Mouse (Mus musculus) cerebellum, adult 11 months (tissue): ENCODE data around the gene Adcy2.

Source experiments
- DNase-seq: peaks from one replicate; pipeline ENCODE4 v3.0.0; 2022

The Adcy2 gene

DNA sequence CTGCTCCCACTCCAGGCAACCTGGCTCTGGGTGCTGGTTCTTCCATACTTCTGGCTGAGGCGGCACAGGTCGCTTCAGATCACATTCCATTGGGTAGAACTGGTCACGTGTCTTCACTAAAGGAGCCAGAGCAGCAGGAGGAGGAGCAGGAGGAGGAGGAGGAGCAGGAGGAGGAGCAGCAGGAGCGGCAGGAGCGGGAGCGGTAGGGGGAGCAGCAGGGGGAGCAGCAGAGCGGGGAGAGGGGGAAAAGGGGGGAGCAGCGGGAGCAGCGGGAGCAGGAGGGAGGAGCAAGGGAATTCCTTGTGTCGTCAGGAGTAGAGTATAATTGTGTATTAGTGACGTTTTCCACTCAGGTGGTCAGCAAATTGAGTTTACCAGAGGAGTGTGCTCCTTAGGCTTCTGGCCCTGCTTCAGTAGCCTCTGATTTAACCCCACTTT lies 393.6 kb downstream of the Adcy2 start:
- DNase-seq = no peak

GRCm38 (mm10) chr13:68603085-68603484 lies 396.3 kb downstream of the Adcy2 start:
- no peak for DNase-seq

DNA sequence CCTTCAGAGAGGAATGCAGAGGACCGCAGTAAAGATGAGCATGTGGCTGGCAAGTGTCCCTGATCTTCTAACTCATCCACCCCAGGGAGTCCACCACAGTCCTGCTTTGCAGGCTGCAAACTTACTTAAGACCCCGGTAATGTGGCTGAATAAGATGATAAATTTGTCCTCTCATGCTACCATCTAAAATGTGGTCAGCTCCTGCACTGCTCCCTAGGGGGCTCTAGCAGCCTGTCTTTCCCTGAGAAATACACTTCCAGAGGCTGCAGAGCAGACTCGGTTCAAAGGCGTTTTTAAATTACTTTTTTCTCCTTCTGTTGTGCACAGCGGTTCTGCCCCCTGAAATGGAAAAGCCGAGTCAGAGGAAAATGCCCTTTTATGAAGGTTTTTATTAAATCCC lies 398.2 kb downstream of the Adcy2 start:
- DNase-seq = no peak

GRCm38 (mm10) chr13:68598953-68599352 lies 400.4 kb downstream of the Adcy2 start:
- no peak for DNase-seq

DNA sequence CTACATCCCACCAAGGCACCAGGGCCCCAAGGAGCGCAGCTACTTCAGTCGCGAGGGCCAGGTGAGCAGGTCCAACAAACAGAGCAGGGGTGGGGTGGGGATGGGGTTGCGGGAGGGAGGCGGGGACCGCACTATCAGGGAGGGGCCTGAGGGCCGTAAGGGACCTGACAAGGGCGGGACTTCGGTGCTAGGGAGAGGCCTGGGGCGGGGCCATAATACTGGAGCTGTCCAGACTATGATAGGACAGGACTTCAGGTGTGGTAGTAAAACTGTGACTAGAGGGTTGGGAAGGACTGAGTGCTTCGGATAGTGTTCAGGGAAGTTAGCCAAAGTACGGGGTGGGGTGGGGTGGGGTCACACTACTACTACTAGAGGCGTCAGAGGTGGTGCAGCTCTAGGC lies 401.7 kb downstream of the Adcy2 start:
- DNase-seq = no peak

DNA sequence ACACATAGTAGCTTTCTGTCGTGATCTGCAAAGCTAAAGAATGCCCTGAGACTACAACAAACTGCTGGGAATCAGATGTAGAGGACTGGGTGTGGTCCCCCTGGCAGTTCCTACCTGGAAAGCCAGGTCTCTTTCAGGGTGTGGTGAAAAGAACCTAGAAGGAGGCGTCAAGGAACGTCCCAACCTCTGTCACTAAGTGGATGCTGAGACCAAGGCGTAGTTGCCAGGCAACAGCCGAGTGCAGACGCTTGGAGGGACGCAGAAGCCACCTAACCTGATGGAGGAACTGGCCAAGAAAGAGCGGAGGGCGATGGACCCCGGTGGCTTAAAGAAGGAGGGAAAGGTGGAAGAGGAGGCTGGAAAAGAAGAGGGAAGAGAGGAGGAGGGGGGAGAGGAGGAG lies 402.1 kb downstream of the Adcy2 start, which contains the start of gene 1700001L19Rik:
Gene 1700001L19Rik, plus strand, starts transcription at position 223 of the 400 bp plus-strand sequence.
- no peak for DNase-seq

DNA sequence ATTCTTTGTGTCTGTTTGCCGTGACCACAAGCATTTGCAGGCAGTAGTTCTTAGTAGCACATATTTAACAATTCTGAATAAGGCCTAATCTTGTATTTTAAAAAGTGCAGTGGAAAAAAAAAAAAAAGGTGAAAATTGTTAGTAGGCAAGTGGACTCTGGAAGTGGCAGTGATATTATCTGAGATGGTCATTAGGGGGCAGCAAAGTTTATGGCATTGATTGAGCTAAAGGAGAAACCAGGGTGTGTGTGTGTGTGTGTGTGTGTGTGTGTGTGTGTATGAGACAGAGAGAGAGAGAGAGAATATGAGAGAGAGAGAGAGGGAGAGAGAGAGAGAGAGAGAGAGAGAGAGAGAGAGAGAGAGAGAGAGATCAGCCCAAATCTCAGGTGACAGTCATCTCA lies 405.5 kb downstream of the Adcy2 start:
- DNase-seq = no peak

GRCm38 (mm10) chr13:68588352-68588751 lies 411.0 kb downstream of the Adcy2 start:
- no peak for DNase-seq

GRCm38 (mm10) chr13:68585441-68585840 lies 413.9 kb downstream of the Adcy2 start:
- no peak for DNase-seq

- DNase-seq = no peak
These were observed 415.4 kb downstream of the Adcy2 start for GRCm38 (mm10) chr13:68583961-68584360.

DNA sequence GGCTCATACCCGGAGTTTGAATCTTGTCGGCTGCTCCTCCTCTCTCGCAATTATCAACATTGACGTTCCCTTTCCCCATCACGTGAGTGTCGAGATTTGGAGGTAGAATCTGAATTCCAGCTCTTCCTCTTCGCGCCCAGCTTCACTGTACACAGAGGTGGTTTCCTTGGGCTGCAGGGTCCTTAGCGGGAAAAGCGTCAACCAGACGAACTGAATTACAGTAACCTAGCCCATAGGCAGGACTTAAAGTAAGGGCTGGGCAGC lies 416.9 kb downstream of the Adcy2 start:
- DNase-seq = peak; percentile 15

DNA sequence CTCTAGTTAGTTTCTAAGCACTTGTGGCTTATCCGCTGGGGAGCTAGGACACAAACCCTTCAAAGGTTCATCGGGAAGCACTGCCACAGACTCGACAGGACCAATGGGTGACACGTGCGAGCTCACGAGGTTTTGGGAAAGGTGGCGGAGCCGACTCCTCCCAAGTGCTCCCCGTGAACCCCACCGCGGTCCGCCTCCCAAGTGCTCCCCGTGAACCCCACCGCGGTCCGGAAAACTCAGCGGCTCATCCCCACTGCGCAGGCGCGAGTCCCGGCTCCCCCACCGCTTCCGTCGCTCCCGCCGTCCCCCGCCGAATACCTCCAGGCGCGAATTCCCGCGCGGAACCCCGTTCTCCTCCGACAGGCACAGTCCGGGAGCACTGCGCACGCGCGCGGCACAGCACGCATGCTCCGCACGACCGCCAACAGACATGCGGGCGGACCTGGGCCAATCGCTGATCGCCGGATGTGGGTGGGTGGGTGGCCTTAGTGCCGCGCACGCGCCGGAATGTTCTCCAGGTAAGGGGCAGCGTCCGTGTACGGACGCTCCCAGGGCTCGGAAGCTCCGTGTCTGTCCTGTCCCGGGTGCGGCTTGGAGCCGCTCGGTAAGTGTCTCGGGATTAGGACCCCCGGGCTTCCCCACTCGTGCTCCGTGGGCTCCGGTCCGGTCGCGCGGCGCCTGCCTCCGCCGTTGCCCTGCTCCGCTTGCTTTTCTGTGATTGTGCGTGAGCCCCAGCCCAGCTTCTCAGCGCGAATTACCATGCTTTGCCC lies 417.4 kb downstream of the Adcy2 start, which contains the start of the genes Mtrr and Fastkd3:
Gene Mtrr, minus strand, starts transcription at position 403 of the 770 bp plus-strand sequence.
Gene Fastkd3, plus strand, starts transcription at position 488 of the 770 bp plus-strand sequence.
- peak; percentile 98 for DNase-seq

- no peak for DNase-seq
These were observed 418.1 kb downstream of the Adcy2 start for GRCm38 (mm10) chr13:68581086-68581740.

DNA sequence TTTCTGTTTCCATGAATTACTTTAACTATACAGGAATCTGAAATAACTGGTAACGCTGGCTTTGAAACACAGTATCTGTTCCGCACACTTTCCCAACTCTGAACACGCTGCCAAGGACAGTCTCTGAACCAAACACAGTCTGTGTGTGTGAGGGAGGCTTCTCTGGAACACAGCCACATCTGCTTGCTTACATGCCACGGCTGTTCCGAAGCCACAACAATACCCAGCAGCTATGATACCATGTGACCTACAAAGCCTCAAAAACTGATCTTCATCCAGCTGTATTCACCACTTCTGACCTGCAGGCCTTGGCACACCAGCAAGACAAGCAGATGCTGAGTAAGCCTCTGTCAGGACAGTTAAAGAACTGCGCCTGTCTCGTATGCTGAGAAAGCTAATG lies 421.4 kb downstream of the Adcy2 start:
- no peak for DNase-seq

- no peak for DNase-seq
These were observed 424.9 kb downstream of the Adcy2 start for GRCm38 (mm10) chr13:68574398-68574797.

DNA sequence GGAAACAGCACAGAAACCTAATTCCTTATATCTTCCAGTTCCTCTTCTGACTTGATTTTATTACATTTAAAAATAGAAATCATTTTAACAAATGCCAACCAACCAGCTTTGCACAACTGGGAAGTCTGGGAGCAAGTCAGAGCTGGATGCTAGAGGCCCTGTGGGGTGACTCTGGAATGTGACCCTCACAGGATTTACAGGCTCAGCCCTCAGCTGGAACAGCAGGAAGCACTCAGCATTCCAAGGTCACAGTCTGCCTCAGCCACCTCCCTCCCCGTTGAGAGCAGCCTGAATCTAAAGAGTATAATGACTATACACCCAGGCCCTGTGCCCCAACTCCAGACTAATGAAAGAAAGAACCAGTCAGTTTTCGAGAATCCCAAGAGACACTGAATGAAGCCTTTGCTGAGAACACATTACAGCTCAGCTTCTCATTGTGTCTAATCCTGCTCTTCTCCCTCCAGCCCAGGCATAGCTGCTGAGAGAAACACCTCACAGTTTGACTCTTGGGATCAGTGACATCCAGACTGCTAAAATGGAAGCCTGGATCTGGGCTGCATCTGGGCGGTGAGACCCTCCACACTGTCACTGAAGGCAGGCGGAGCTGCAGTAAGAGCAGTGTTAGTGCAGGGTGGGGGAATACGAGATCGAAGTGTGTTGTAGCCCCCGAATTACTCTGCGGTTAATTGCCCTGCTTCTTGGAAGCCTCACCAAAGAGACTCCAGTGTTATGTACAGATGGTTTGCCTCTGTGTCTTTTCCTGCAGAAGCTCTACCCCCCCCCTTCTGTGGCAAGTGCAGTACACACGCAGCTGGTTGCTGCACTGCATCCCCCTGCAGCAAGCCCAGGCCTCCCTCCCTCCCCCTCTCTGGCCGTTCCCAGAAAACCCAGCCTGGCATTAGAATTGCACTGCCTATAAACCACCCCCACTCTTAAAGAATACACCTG lies 426.1 kb downstream of the Adcy2 start:
- no peak for DNase-seq

- no peak for DNase-seq
These were observed 427.1 kb downstream of the Adcy2 start for GRCm38 (mm10) chr13:68572247-68572646.
